Mouse (Mus musculus) adrenal gland, adult 2 months (tissue): ENCODE results near the gene Grip1. TPM values are rescaled to one million over a fixed set of nuclear protein-coding genes. Genes with fewer than 3 reads are reported as not detected.

Experiments
- DNase-seq: peaks from one replicate; pipeline ENCODE4 v3.0.0; 2021
- polyA plus RNA-seq: library from polyadenylated mRNA; depleted of rRNA; stranded (reverse); fragments of >200 nt; gene quantifications from 2 replicates; pipeline ENCODE4 v1.2.3, GENCODE M21; 2012
- total RNA-seq, 2 experiments: library from RNA; stranded (reverse); gene quantifications; 2 replicates each; pipeline ENCODE4 v1.2.3; 2021

Grip1 gene
- total and polyA plus RNA-seq, 3 experiments = 0.17 to 0.55 (median 0.43) TPM

DNA sequence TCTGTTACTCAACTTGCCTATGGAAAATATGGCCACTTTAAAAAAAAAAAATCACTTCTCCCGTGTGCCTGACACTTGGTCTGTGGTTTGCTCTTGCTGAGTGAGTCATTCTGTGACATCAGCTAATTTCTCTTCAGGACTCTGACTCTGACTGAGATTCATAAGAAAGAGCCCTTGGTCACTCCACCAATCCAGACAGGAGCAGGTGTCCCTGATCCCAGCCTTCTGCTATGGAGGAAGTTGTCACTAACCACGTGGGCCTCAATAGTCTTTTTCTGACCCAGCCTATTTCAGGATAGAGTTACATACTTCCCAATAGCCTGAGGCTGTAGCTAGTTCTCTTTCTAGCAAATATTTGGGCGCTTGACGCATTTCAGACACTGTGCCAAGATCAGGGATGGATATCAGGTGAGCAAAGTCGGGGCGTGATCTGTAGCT lies 298.8 kb downstream of the Grip1 start:
- DNase-seq = no peak

GRCm38 (mm10) chr10:119756271-119756670 lies 302.6 kb downstream of the Grip1 start:
- peak; percentile 22 for DNase-seq

- no peak for DNase-seq
Measured at GRCm38 (mm10) chr10:119757219-119757618, 303.6 kb downstream of the Grip1 start.

GRCm38 (mm10) chr10:119761451-119762367 lies 308.1 kb downstream of the Grip1 start:
- no peak for DNase-seq

DNA sequence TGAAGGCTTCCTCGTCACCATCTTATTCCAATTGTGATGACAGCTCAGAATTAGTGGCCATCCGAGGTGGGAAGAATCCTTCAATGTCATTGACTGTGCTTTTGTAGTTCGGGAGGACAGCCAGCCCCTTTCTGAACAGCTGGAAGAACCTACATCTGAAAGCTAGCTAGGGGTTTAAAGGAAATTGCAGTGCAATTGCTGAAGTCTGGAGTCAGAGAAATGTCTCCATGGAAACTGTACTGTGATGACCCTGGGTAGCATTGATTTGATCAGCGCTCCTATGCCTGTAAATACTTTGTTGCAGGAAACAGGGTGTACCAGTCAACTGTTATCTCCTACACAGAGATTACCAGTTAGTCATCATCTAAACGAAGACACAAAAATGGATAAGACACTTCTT lies 325.2 kb downstream of the Grip1 start:
- no peak for DNase-seq

GRCm38 (mm10) chr10:119779657-119780056 lies 326.0 kb downstream of the Grip1 start:
- DNase-seq = no peak

- no peak for DNase-seq
Measured at GRCm38 (mm10) chr10:119790507-119790906, 336.9 kb downstream of the Grip1 start.

DNA sequence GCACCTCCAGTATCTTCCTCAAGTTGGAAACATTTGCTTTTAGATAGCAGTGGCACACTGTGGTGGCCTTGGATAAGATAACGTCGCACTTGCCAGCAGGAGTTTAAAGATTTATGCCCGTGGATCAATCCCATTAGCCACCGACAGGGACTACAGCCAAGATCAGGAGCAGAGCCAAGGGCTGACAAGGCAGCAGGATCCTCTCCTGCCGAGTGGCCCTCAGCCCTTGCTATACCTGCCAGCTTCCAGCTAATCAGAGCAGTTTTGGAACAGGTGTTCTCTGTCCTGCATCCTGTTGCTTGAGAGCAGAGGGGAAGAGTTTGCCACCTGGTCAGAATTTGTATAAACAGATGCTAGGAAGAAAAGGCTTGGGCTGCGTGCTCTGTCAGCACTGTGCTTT lies 348.8 kb downstream of the Grip1 start:
- DNase-seq = peak; percentile 11

GRCm38 (mm10) chr10:119803633-119804422 lies 350.2 kb downstream of the Grip1 start:
- peak; percentile 2 for DNase-seq

- DNase-seq = no peak
Measured at GRCm38 (mm10) chr10:119804423-119804814, 350.8 kb downstream of the Grip1 start.

- no peak for DNase-seq
Measured at GRCm38 (mm10) chr10:119805082-119805481, 351.5 kb downstream of the Grip1 start.

DNA sequence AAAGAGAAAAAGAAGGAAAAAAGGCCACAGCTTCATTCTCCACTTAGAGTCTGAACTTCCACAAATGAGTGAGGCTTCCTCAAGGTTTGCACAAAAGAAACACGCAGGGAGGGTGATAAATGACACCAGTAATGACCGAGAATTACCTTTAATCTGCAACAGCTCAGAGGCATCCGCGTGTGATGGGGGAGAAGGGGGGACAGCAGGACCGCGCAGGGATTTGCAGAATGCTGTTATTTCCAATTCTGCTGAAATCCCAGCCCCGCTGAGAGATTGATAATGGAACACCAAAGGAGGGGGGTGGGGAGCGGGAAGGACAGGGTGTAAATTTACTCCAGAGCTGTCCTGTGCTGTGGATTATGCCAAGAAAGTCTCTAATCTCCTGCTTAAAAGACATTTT lies 352.5 kb downstream of the Grip1 start:
- DNase-seq = no peak

GRCm38 (mm10) chr10:119808384-119808783 lies 354.8 kb downstream of the Grip1 start:
- no peak for DNase-seq

DNA sequence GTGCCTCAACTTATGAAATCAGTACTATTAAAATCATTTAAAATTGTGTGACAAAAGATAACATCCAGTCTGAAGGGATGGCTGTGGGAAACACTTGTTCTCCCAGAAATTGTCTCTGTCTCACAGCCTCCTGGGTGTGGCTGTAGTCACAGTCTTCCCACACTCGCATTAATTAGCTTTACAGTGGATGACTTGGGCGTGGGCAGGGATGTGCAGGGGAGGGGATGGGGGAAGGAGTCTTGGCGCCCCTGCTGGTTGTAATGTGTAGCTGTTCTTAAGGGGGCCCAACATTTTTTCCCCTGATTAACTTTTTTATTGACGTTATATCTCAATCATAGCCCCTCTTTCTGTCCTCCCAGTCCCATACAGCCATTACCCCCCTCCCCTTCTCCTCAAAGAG lies 360.5 kb downstream of the Grip1 start:
- DNase-seq = no peak

- DNase-seq = no peak
Measured at GRCm38 (mm10) chr10:119816001-119816400, 362.4 kb downstream of the Grip1 start.

GRCm38 (mm10) chr10:119818381-119818780 lies 364.8 kb downstream of the Grip1 start:
- DNase-seq = no peak

- DNase-seq = no peak
Measured at GRCm38 (mm10) chr10:119819102-119819681, 365.6 kb downstream of the Grip1 start.

- DNase-seq = no peak
Measured at GRCm38 (mm10) chr10:119819740-119820139, 366.1 kb downstream of the Grip1 start.

- no peak for DNase-seq
Measured at GRCm38 (mm10) chr10:119820428-119820827, 366.8 kb downstream of the Grip1 start.

DNA sequence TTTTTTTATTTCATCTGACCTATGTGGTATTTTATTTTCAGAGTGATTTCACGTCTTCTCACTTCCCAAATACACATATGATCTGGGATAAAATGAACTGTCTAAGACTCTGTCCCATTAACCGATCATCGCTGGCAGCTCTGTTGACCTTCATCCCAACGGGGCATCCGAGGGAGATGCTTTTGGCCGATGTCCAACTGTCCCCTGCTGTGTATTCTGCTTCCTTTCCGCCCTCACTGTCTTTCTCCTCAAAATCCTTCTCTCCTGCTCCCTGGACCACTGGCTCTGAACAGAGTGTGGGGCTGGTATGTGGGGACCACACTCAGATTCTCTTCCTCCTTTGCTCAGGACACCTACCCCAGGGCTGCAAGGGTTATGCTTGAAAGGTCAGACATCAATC lies 370.1 kb downstream of the Grip1 start:
- no peak for DNase-seq

GRCm38 (mm10) chr10:119824521-119824920 lies 370.9 kb downstream of the Grip1 start:
- no peak for DNase-seq

DNA sequence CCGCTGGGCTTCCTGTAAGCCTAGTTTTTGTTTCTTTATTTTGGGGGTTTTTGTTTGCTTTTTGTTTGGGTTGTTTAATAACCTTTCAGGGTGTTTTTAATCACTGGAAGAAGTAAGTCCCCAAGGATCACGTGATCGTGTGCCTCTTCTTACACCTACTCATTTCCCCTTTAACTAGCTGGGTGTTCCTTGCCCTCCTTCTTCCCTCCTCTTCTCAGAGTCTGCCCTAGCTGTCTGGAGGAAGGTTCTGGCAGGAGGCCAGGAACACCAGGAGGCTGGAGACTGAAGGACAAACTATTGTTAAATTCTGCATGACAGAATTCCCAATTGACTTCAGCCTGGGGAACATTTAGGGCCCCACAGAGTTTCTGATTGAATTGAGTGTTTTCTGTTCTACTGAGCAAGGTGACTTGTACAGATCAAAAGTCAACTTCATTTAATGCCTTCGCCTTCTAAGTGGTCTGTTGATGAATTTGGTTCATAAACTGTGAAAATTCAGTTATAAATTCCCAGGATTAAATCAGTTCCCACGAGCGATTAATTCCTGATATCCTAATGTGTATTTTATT lies 376.8 kb downstream of the Grip1 start:
- peak; percentile 37 for DNase-seq
